Mouse (Mus musculus) gastrocnemius, adult 18-20 months (tissue): Measurements from ENCODE around the gene C1ql4. TPM values are rescaled to one million over a fixed set of nuclear protein-coding genes. Genes with fewer than 3 reads are reported as not detected.

Experiments used
- DNase-seq: peaks from one replicate; pipeline ENCODE4 v3.0.0; 2021; ENCODE audit warnings: low spot score
- long read RNA-seq, 2 experiments: library from polyadenylated mRNA; stranded (forward); transcript quantifications; one replicate each; pipeline ENCODE4 v2.0.0; 2021
- total RNA-seq, 2 experiments: library from RNA; stranded (reverse); gene quantifications; 2 replicates each; pipeline ENCODE4 v1.2.3; 2021

Gene C1ql4
- total RNA-seq = not detected
- long read RNA-seq, experiment 1 = 0 reads
- long read RNA-seq, experiment 2 = 0 reads

GRCm38 (mm10) chr15:99087253-99088075 is at the start of gene C1ql4:
TSS of gene C1ql4 (minus strand) at chr15:99087817.
- DNase-seq = no peak

GRCm38 (mm10) chr15:99129956-99130910 is 42.6 kb upstream of the C1ql4 start:
- DNase-seq = no peak

- no peak for DNase-seq
Observed at GRCm38 (mm10) chr15:99129441-99129840, 41.8 kb upstream of the C1ql4 start.

- DNase-seq = no peak
Observed at GRCm38 (mm10) chr15:99127851-99128522, 40.4 kb upstream of the C1ql4 start.

- no peak for DNase-seq
Observed at GRCm38 (mm10) chr15:99126816-99127365, 39.3 kb upstream of the C1ql4 start.

- DNase-seq = peak; percentile 85
Observed at GRCm38 (mm10) chr15:99126081-99126815, 38.6 kb upstream of the C1ql4 start.

- no peak for DNase-seq
Observed at GRCm38 (mm10) chr15:99125711-99126080, 38.1 kb upstream of the C1ql4 start, which contains the start of gene Spats2. TSS of gene Spats2 (plus strand) at chr15:99125916.

- DNase-seq = no peak
Observed at GRCm38 (mm10) chr15:99122642-99123041, 35.0 kb upstream of the C1ql4 start.

GRCm38 (mm10) chr15:99120814-99121213 is 33.2 kb upstream of the C1ql4 start:
- DNase-seq = no peak

- DNase-seq = no peak
Observed at GRCm38 (mm10) chr15:99116539-99116938, 28.9 kb upstream of the C1ql4 start.

- no peak for DNase-seq
Observed at GRCm38 (mm10) chr15:99115065-99115423, 27.4 kb upstream of the C1ql4 start.

- DNase-seq = no peak
Observed at GRCm38 (mm10) chr15:99114312-99115064, 26.9 kb upstream of the C1ql4 start.

GRCm38 (mm10) chr15:99113396-99113975 is 25.9 kb upstream of the C1ql4 start:
- DNase-seq = no peak

- no peak for DNase-seq
Observed at GRCm38 (mm10) chr15:99112843-99113395, 25.3 kb upstream of the C1ql4 start.

- no peak for DNase-seq
Observed at GRCm38 (mm10) chr15:99111809-99112208, 24.2 kb upstream of the C1ql4 start.

GRCm38 (mm10) chr15:99111139-99111538 is 23.5 kb upstream of the C1ql4 start:
- no peak for DNase-seq

GRCm38 (mm10) chr15:99107866-99108265 is 20.2 kb upstream of the C1ql4 start:
- DNase-seq = no peak

GRCm38 (mm10) chr15:99105238-99105637 is 17.6 kb upstream of the C1ql4 start:
- DNase-seq = no peak

GRCm38 (mm10) chr15:99099984-99100383 is 12.4 kb upstream of the C1ql4 start:
- no peak for DNase-seq
